Mouse (Mus musculus) brain, embryonic 14.5 days (tissue): Measurements from ENCODE around the gene Arhgef40.

ENCODE experiments used
- CTCF ChIP-seq: fragments of 200-500 bp; IDR thresholded peaks from 2 replicates; pipeline ENCODE4 v1.5.1; 2012; ENCODE audit warnings: inconsistent platforms, mild to moderate bottlenecking, moderate library complexity, borderline replicate concordance; ENCODE audit not compliant: insufficient read depth, insufficient read length; ENCODE audit errors: extremely low read depth
- POLR2A ChIP-seq: fragments of 200-500 bp; IDR thresholded peaks from 2 replicates; pipeline ENCODE4 v1.6.1; 2012; ENCODE audit warnings: mild to moderate bottlenecking, inconsistent platforms, borderline replicate concordance; ENCODE audit not compliant: poor library complexity, insufficient read depth, insufficient read length, severe bottlenecking; ENCODE audit errors: extremely low read depth

DNA sequence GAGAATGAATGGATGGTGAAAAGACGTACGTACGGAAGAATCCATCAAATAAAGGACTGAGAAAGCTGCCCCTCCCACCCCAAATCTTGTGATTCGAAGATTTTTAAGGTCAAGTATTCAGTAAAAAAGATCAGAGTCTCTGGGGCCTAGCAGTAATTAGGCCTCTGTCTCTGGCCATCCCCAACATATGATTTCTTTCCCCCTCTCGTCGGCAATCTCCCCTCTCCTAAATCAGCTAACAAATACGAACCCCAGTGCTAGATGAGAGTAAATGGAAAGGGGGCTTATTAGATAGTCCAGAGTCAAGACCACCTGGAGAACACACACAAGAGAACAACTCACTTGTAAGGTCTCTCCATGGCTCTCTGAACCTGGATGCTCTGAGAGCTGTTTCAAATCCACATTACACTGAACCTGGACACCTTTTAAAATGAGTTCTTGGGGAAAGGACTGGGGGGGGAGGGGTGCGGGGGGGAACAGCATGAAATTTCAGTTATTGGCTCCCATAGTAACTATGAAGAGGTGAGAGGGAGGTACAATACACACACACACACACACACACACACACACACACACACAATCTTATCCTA lies 28.6 kb downstream of the Arhgef40 start:
- TF ChIP-seq CTCF (no peak), POLR2A (no peak)
